Mouse (Mus musculus): ENCODE data around the gene Sync. TPM values are rescaled to one million over a fixed set of nuclear protein-coding genes. Genes with fewer than 3 reads are reported as not detected.

Gene Sync
- polyA plus RNA-seq, 2 experiments: 0.01 to 0.08 TPM

DNA sequence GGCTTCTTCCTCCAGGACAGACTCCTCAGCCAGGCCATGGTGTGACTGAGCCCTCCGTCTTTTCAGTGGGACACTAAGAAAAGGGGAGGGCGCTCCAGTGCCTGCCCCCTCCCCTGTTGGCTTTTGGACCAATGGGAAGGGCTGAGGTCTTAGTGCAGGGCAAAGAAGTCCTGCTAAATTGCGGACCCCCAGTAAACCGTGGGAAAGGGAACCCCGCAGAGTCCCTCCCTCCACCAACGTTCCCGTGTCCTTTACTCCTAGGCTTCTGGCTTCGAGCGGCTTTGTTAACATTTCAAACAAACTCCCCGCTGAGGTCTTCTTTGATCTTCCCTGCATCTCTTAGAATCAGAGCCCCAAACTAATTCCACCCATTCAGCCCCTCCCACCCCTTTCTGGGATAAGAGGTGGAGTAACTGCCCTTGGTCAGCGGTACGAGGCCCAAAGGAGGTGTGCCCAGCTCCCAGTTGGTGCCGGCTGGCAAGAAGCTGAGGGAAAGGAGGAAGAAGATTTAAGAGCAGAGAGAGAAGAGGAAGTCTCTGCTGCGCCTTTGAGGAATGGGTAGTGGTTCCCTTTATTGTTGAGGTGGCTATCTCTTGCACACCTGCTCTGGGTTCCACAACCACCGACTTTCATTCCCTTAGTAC, 35.8 kb upstream of the Sync start:
- Histone ChIP-seq H3K9me3 (ENCODE audit: control insufficient read depth, low read length) (no peaks in the 10 kb centered on the region), H3K4me2 (ENCODE audit: low read depth) (peak overlapping the region; percentile 30), H3K9ac (replicated peaks) (no peak overlapping the region), H3K36me3 (replicated peaks; ENCODE audit: control insufficient read depth, insufficient read depth, low read depth) (no peaks in the 10 kb centered on the region), H3K27me3 (ENCODE audit: control insufficient read depth, insufficient read depth, low read length) (peaks cover 46% of the 10 kb centered on the region), H3K4me1 (replicated peaks; ENCODE audit: control insufficient read depth in 2 of 2, insufficient read depth in 2 of 2, low read length in 1 of 2) (peaks cover 7 to 20% of the 10 kb centered on the region in 2 experiments), H3K27ac (no peak overlapping the region), H3K4me3 (ENCODE audit: insufficient read depth in 1 of 2, low read depth in 2 of 2, low read length in 2 of 2) (no peak overlapping the region)
- WGBS (ENCODE audit: insufficient replicate concordance): 10% methylated on average over 15 of the region's 15 CpGs
- no peak for ATAC-seq (ENCODE audit: insufficient read depth)
- no peak for TF ChIP-seq EP300 (IDR thresholded peaks at IDR 0.05; ENCODE audit: low read depth)
- no peak for DNase-seq (ENCODE audit: low read depth in 3 of 3, low spot score in 3 of 3)

DNA sequence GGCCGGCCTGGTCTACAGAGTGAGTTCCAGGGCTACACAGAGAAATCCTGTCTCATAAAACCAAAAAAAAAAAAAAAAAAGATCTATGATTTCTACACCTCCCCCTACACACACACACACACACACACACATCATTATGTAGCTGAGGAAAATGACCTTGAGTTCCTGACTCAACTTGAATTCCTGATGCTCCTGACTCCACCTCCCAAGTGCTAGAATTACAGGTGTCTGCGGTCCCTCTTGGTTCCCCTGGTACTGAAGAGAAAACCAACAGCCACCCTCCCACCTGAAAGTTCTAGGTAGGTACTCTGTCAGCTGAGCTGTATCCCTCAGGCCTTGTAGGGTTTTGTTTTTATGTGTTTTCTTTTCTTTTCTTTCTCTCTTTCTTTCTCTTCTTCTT, 34.9 kb upstream of the Sync start:
- H3K4me2 ChIP-seq (ENCODE audit: low read depth): no peak overlapping the region
- H3K27ac ChIP-seq: no peak overlapping the region
- peaks cover 37% of the 10 kb centered on the region for H3K27me3 ChIP-seq (ENCODE audit: control insufficient read depth, insufficient read depth, low read length)
- WGBS (ENCODE audit: insufficient replicate concordance): 67% methylated on average over 2 of the region's 2 CpGs
- no peak for DNase-seq (ENCODE audit: low read depth in 3 of 3, low spot score in 3 of 3)
- TF ChIP-seq CTCF (IDR thresholded peaks at IDR 0.05; ENCODE audit: low read depth) (no peak), EP300 (IDR thresholded peaks at IDR 0.05; ENCODE audit: low read depth) (no peak)
- no peak overlapping the region for H3K4me3 ChIP-seq (ENCODE audit: insufficient read depth in 1 of 2, low read depth in 2 of 2, low read length in 2 of 2)
- H3K36me3 ChIP-seq (replicated peaks; ENCODE audit: control insufficient read depth, insufficient read depth, low read depth): no peaks in the 10 kb centered on the region
- H3K4me1 ChIP-seq (replicated peaks; ENCODE audit: control insufficient read depth in 2 of 2, insufficient read depth in 2 of 2, low read length in 1 of 2): peaks cover 12 to 25% of the 10 kb centered on the region in 2 experiments
- no peak overlapping the region for H3K9ac ChIP-seq (replicated peaks)
- no peak for ATAC-seq (ENCODE audit: insufficient read depth)
- no peaks in the 10 kb centered on the region for H3K9me3 ChIP-seq (ENCODE audit: control insufficient read depth, low read length)

- Histone ChIP-seq H3K9ac (replicated peaks) (no peak overlapping the region), H3K4me2 (ENCODE audit: low read depth) (no peak overlapping the region), H3K27ac (no peak overlapping the region), H3K9me3 (ENCODE audit: control insufficient read depth, low read length) (no peaks in the 10 kb centered on the region), H3K27me3 (ENCODE audit: control insufficient read depth, insufficient read depth, low read length) (peaks cover 16% of the 10 kb centered on the region), H3K36me3 (replicated peaks; ENCODE audit: control insufficient read depth, insufficient read depth, low read depth) (no peaks in the 10 kb centered on the region), H3K4me1 (replicated peaks; ENCODE audit: control insufficient read depth in 2 of 2, insufficient read depth in 2 of 2, low read length in 1 of 2) (peaks cover 12 to 21% of the 10 kb centered on the region in 2 experiments), H3K4me3 (ENCODE audit: insufficient read depth in 1 of 2, low read depth in 2 of 2, low read length in 2 of 2) (no peak overlapping the region)
- WGBS (ENCODE audit: insufficient replicate concordance): 71% methylated on average over 3 of the region's 3 CpGs
- no peak for DNase-seq (ENCODE audit: low read depth in 3 of 3, low spot score in 3 of 3)
- no peak for ATAC-seq (ENCODE audit: insufficient read depth)
- TF ChIP-seq EP300 (IDR thresholded peaks at IDR 0.05; ENCODE audit: low read depth) (no peak), CTCF (IDR thresholded peaks at IDR 0.05; ENCODE audit: low read depth) (no peak)
Measured at GRCm38 (mm10) chr4:129254571-129254970, 32.8 kb upstream of the Sync start.

- H3K4me2 ChIP-seq (ENCODE audit: low read depth): peak overlapping the region; percentile 3; the same call in 1 of the 2 replicates
- H3K4me1 ChIP-seq (replicated peaks; ENCODE audit: control insufficient read depth in 2 of 2, insufficient read depth in 2 of 2, low read length in 1 of 2): peaks cover 12 to 18% of the 10 kb centered on the region in 2 experiments
- DNase-seq (ENCODE audit: low read depth in 3 of 3, low spot score in 3 of 3) (peak; percentile 60 to 78 (median 61)), ATAC-seq (ENCODE audit: insufficient read depth) (peak; percentile 78)
- 15% methylated on average over 8 of the region's 8 CpGs for WGBS (ENCODE audit: insufficient replicate concordance)
- H3K27ac ChIP-seq: no peak overlapping the region
- no peak overlapping the region for H3K9ac ChIP-seq (replicated peaks)
- H3K36me3 ChIP-seq (replicated peaks; ENCODE audit: control insufficient read depth, insufficient read depth, low read depth): no peaks in the 10 kb centered on the region
- no peaks in the 10 kb centered on the region; the same call in 1 of the 2 replicates for H3K27me3 ChIP-seq (ENCODE audit: control insufficient read depth, insufficient read depth, low read length)
- H3K9me3 ChIP-seq (ENCODE audit: control insufficient read depth, low read length): no peaks in the 10 kb centered on the region
- no peak for TF ChIP-seq CTCF (IDR thresholded peaks at IDR 0.05; ENCODE audit: low read depth)
- peak; percentile 71 for TF ChIP-seq EP300 (IDR thresholded peaks at IDR 0.05; ENCODE audit: low read depth)
- H3K4me3 ChIP-seq (ENCODE audit: insufficient read depth in 1 of 2, low read depth in 2 of 2, low read length in 2 of 2): no peak overlapping the region
Measured at GRCm38 (mm10) chr4:129256450-129257380, 30.7 kb upstream of the Sync start.

- WGBS (ENCODE audit: insufficient replicate concordance): 85% methylated on average over 4 of the region's 4 CpGs
- no peak overlapping the region for H3K4me2 ChIP-seq (ENCODE audit: low read depth)
- no peak overlapping the region for H3K27ac ChIP-seq
- ATAC-seq (ENCODE audit: insufficient read depth) (no peak), DNase-seq (ENCODE audit: low read depth in 3 of 3, low spot score in 3 of 3) (no peak)
- no peaks in the 10 kb centered on the region for H3K36me3 ChIP-seq (replicated peaks; ENCODE audit: control insufficient read depth, insufficient read depth, low read depth)
- no peaks in the 10 kb centered on the region for H3K27me3 ChIP-seq (ENCODE audit: control insufficient read depth, insufficient read depth, low read length)
- no peaks in the 10 kb centered on the region for H3K9me3 ChIP-seq (ENCODE audit: control insufficient read depth, low read length)
- peaks cover 22 to 31% of the 10 kb centered on the region in 2 experiments for H3K4me1 ChIP-seq (replicated peaks; ENCODE audit: control insufficient read depth in 2 of 2, insufficient read depth in 2 of 2, low read length in 1 of 2)
- no peak overlapping the region for H3K9ac ChIP-seq (replicated peaks)
- no peak for TF ChIP-seq CTCF (IDR thresholded peaks at IDR 0.05; ENCODE audit: low read depth)
- no peak for TF ChIP-seq EP300 (IDR thresholded peaks at IDR 0.05; ENCODE audit: low read depth)
- H3K4me3 ChIP-seq (ENCODE audit: insufficient read depth in 1 of 2, low read depth in 2 of 2, low read length in 2 of 2): no peak overlapping the region
Measured at GRCm38 (mm10) chr4:129259101-129259500, 28.3 kb upstream of the Sync start.
